Mouse (Mus musculus) small intestine, adult 2 months (tissue): ENCODE results near the gene Pde3a.

Experiments
- CTCF ChIP-seq: fragments of 200-500 bp; IDR thresholded peaks from 2 replicates; pipeline ENCODE4 v1.5.1; 2012; ENCODE audit warnings: low read depth, mild to moderate bottlenecking, control low read depth, inconsistent platforms, low read length, moderate library complexity, mixed read lengths; ENCODE audit not compliant: insufficient replicate concordance, insufficient read length; ENCODE audit errors: extremely low read depth
- POLR2A ChIP-seq: fragments of 200-500 bp; IDR thresholded peaks from 2 replicates; pipeline ENCODE4 v1.6.1; 2012; ENCODE audit warnings: low read depth, mild to moderate bottlenecking, control low read depth, inconsistent platforms, low read length, moderate library complexity

DNA sequence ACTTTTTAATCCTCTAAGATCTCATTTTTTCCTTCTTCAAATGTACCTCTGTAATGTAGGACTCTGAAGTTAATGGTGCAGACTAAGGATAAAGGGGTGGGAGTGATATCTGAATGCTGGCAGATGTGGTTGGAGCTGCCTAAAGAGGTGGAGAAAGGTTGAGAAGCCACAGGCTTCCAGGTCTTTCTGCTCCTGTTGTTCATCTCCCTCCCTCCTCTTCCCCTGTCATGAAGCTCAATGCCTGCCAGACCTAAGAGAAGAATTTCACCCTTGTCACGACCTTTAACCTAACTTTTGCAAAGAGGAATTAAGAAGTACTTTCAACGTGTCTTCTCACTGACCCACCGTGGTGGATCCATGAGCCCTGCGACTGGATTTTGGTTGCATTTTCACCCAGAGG lies 87.4 kb downstream of the Pde3a start:
- TF ChIP-seq CTCF = no peak
- no peak for TF ChIP-seq POLR2A
